Mouse (Mus musculus): ENCODE results near the gene Wwc2. TPM values are rescaled to one million over a fixed set of nuclear protein-coding genes. Genes with fewer than 3 reads are reported as not detected.

Gene Wwc2
- polyA plus RNA-seq, 1 experiment: 0.04 TPM

GRCm38 (mm10) chr8:47859259-47859658, 131.5 kb downstream of the Wwc2 start:
- TF ChIP-seq GATA1 (IDR thresholded peaks at IDR 0.05; ENCODE audit: low read length) (no peak), TAL1 (IDR thresholded peaks at IDR 0.05; ENCODE audit: low read length) (no peak)
- Histone ChIP-seq H3K4me1 (ENCODE audit: control insufficient read depth) (no peaks in the 10 kb centered on the region), H3K27me3 (ENCODE audit: control insufficient read depth) (no peaks in the 10 kb centered on the region), H3K4me3 (replicated peaks) (no peak overlapping the region), H3K36me3 (ENCODE audit: control insufficient read depth) (peaks cover 3% of the 10 kb centered on the region), H3K9me3 (ENCODE audit: control insufficient read depth, low read length) (no peaks in the 10 kb centered on the region)

- TF ChIP-seq TAL1 (IDR thresholded peaks at IDR 0.05; ENCODE audit: low read length) (no peak), GATA1 (IDR thresholded peaks at IDR 0.05; ENCODE audit: low read length) (no peak)
- Histone ChIP-seq H3K9me3 (ENCODE audit: control insufficient read depth, low read length) (no peaks in the 10 kb centered on the region), H3K4me3 (replicated peaks) (no peak overlapping the region), H3K4me1 (ENCODE audit: control insufficient read depth) (no peaks in the 10 kb centered on the region; the same call in 1 of the 2 replicates), H3K36me3 (ENCODE audit: control insufficient read depth) (peaks cover 3% of the 10 kb centered on the region; the same call in 1 of the 2 replicates), H3K27me3 (ENCODE audit: control insufficient read depth) (no peaks in the 10 kb centered on the region)
Observed at GRCm38 (mm10) chr8:47853356-47853755, 137.4 kb downstream of the Wwc2 start.

- H3K27me3 ChIP-seq (ENCODE audit: control insufficient read depth): no peaks in the 10 kb centered on the region
- no peak overlapping the region for H3K4me3 ChIP-seq (replicated peaks)
- TF ChIP-seq GATA1 (IDR thresholded peaks at IDR 0.05; ENCODE audit: low read length): no peak
- no peak for TF ChIP-seq TAL1 (IDR thresholded peaks at IDR 0.05; ENCODE audit: low read length)
- no peaks in the 10 kb centered on the region for H3K9me3 ChIP-seq (ENCODE audit: control insufficient read depth, low read length)
- peaks cover 8% of the 10 kb centered on the region; the same call in 1 of the 2 replicates for H3K36me3 ChIP-seq (ENCODE audit: control insufficient read depth)
- no peaks in the 10 kb centered on the region; the same call in 1 of the 2 replicates for H3K4me1 ChIP-seq (ENCODE audit: control insufficient read depth)
Observed at GRCm38 (mm10) chr8:47852737-47853136, 138.0 kb downstream of the Wwc2 start.

GRCm38 (mm10) chr8:47851824-47852502, 138.8 kb downstream of the Wwc2 start:
- Histone ChIP-seq H3K4me1 (ENCODE audit: control insufficient read depth) (no peaks in the 10 kb centered on the region; the same call in 1 of the 2 replicates), H3K4me3 (replicated peaks) (peak overlapping the region; percentile 33), H3K9me3 (ENCODE audit: control insufficient read depth, low read length) (no peaks in the 10 kb centered on the region), H3K36me3 (ENCODE audit: control insufficient read depth) (peaks cover 13% of the 10 kb centered on the region; the same call in 1 of the 2 replicates), H3K27me3 (ENCODE audit: control insufficient read depth) (no peaks in the 10 kb centered on the region)
- TF ChIP-seq GATA1 (IDR thresholded peaks at IDR 0.05; ENCODE audit: low read length) (no peak), TAL1 (IDR thresholded peaks at IDR 0.05; ENCODE audit: low read length) (no peak)

- no peaks in the 10 kb centered on the region for H3K9me3 ChIP-seq (ENCODE audit: control insufficient read depth, low read length)
- no peaks in the 10 kb centered on the region for H3K27me3 ChIP-seq (ENCODE audit: control insufficient read depth)
- H3K36me3 ChIP-seq (ENCODE audit: control insufficient read depth): peaks cover 13% of the 10 kb centered on the region; the same call in 1 of the 2 replicates
- TF ChIP-seq TAL1 (IDR thresholded peaks at IDR 0.05; ENCODE audit: low read length): no peak
- TF ChIP-seq GATA1 (IDR thresholded peaks at IDR 0.05; ENCODE audit: low read length): no peak
- no peaks in the 10 kb centered on the region; the same call in 1 of the 2 replicates for H3K4me1 ChIP-seq (ENCODE audit: control insufficient read depth)
- H3K4me3 ChIP-seq (replicated peaks): no peak overlapping the region
Observed at GRCm38 (mm10) chr8:47849842-47850241, 140.9 kb downstream of the Wwc2 start.

GRCm38 (mm10) chr8:47847931-47848330, 142.8 kb downstream of the Wwc2 start:
- no peaks in the 10 kb centered on the region; the same call in 1 of the 2 replicates for H3K4me1 ChIP-seq (ENCODE audit: control insufficient read depth)

GRCm38 (mm10) chr8:47847161-47847560, 143.6 kb downstream of the Wwc2 start:
- H3K4me1 ChIP-seq (ENCODE audit: control insufficient read depth): no peaks in the 10 kb centered on the region; the same call in 1 of the 2 replicates
- H3K36me3 ChIP-seq (ENCODE audit: control insufficient read depth): peaks cover 16% of the 10 kb centered on the region; the same call in 1 of the 2 replicates
- H3K4me3 ChIP-seq (replicated peaks): no peak overlapping the region
- H3K9me3 ChIP-seq (ENCODE audit: control insufficient read depth, low read length): no peaks in the 10 kb centered on the region
- H3K27me3 ChIP-seq (ENCODE audit: control insufficient read depth): no peaks in the 10 kb centered on the region
- TF ChIP-seq TAL1 (IDR thresholded peaks at IDR 0.05; ENCODE audit: low read length) (no peak), GATA1 (IDR thresholded peaks at IDR 0.05; ENCODE audit: low read length) (no peak)

More at GRCm38 (mm10) chr8:47847931-47848330, 142.8 kb downstream of the Wwc2 start:
- Histone ChIP-seq H3K27me3 (ENCODE audit: control insufficient read depth) (no peaks in the 10 kb centered on the region), H3K9me3 (ENCODE audit: control insufficient read depth, low read length) (no peaks in the 10 kb centered on the region), H3K4me3 (replicated peaks) (no peak overlapping the region), H3K36me3 (ENCODE audit: control insufficient read depth) (peaks cover 13% of the 10 kb centered on the region; the same call in 1 of the 2 replicates)
- TF ChIP-seq TAL1 (IDR thresholded peaks at IDR 0.05; ENCODE audit: low read length) (no peak), GATA1 (IDR thresholded peaks at IDR 0.05; ENCODE audit: low read length) (no peak)

GRCm38 (mm10) chr8:47845956-47846355, 144.8 kb downstream of the Wwc2 start:
- Histone ChIP-seq H3K9me3 (ENCODE audit: control insufficient read depth, low read length) (no peaks in the 10 kb centered on the region), H3K4me1 (ENCODE audit: control insufficient read depth) (no peaks in the 10 kb centered on the region), H3K27me3 (ENCODE audit: control insufficient read depth) (no peaks in the 10 kb centered on the region), H3K4me3 (replicated peaks) (no peak overlapping the region), H3K36me3 (ENCODE audit: control insufficient read depth) (peaks cover 16% of the 10 kb centered on the region; the same call in 1 of the 2 replicates)
- TF ChIP-seq TAL1 (IDR thresholded peaks at IDR 0.05; ENCODE audit: low read length): no peak
- TF ChIP-seq GATA1 (IDR thresholded peaks at IDR 0.05; ENCODE audit: low read length): no peak

GRCm38 (mm10) chr8:47843651-47844050, 147.1 kb downstream of the Wwc2 start:
- Histone ChIP-seq H3K27me3 (ENCODE audit: control insufficient read depth) (no peaks in the 10 kb centered on the region), H3K9me3 (ENCODE audit: control insufficient read depth, low read length) (no peaks in the 10 kb centered on the region), H3K4me3 (replicated peaks) (no peak overlapping the region), H3K36me3 (ENCODE audit: control insufficient read depth) (peaks cover 13% of the 10 kb centered on the region; the same call in 1 of the 2 replicates), H3K4me1 (ENCODE audit: control insufficient read depth) (no peaks in the 10 kb centered on the region)
- no peak for TF ChIP-seq GATA1 (IDR thresholded peaks at IDR 0.05; ENCODE audit: low read length)
- no peak for TF ChIP-seq TAL1 (IDR thresholded peaks at IDR 0.05; ENCODE audit: low read length)

Measured in erythroblast, embryonic 14.5 days (primary cell).